Mouse (Mus musculus) kidney, embryonic 14.5 days (tissue): ENCODE data around the gene Lrfn1. TPM values are rescaled to one million over a fixed set of nuclear protein-coding genes. Genes with fewer than 3 reads are reported as not detected.
A peak's percentile ranks its signal among the peaks of the same experiment; 100 is the strongest.

Experiments used
- ATAC-seq: fragments of 200-750 bp; cut with Nextera tagmentation; 2 replicates; pipeline ENCODE4 v1.8.0; 2017; ENCODE audit warnings: moderate number of reproducible peaks, mild to moderate bottlenecking, moderate TSS enrichment, moderate library complexity; ENCODE audit not compliant: low FRiP score, low TSS enrichment
- H3K27ac ChIP-seq: fragments of 300-500 bp; sonication (generic); 2 replicates; pipeline ENCODE4 v1.5.1; 2014; ENCODE audit warnings: low read depth, mild to moderate bottlenecking, low read length, moderate library complexity, mixed read lengths
- H3K27me3 ChIP-seq: fragments of 300-500 bp; sonication (generic); 2 replicates; pipeline ENCODE4 v1.6.1; 2014; ENCODE audit warnings: mild to moderate bottlenecking, low read length; ENCODE audit not compliant: control insufficient read depth, insufficient read depth
- H3K36me3 ChIP-seq: fragments of 300-500 bp; sonication (generic); 2 replicates; pipeline ENCODE4 v1.6.1; 2014; ENCODE audit warnings: low read length, mixed read lengths; ENCODE audit not compliant: control insufficient read depth, insufficient read depth
- H3K4me1 ChIP-seq: fragments of 300-500 bp; sonication (generic); 2 replicates; pipeline ENCODE4 v1.6.1; 2014; ENCODE audit warnings: low read length, mixed read lengths; ENCODE audit not compliant: control insufficient read depth, insufficient read depth
- H3K4me2 ChIP-seq: fragments of 300-500 bp; sonication (generic); replicated peaks from 2 replicates; pipeline ENCODE4 v1.6.1; 2014; ENCODE audit warnings: low read depth, mild to moderate bottlenecking, low read length
- H3K4me3 ChIP-seq: fragments of 300-500 bp; sonication (generic); 2 replicates; pipeline ENCODE4 v1.5.1; 2014; ENCODE audit warnings: mild to moderate bottlenecking, low read length
- H3K9ac ChIP-seq: fragments of 300-500 bp; sonication (generic); 2 replicates; pipeline ENCODE4 v1.6.1; 2014; ENCODE audit warnings: low read depth, mild to moderate bottlenecking, low read length, moderate library complexity
- H3K9me3 ChIP-seq: fragments of 300-500 bp; sonication (generic); 2 replicates; pipeline ENCODE4 v1.6.1; 2016; ENCODE audit warnings: low read length; ENCODE audit not compliant: control insufficient read depth
- WGBS: fragments of 180-500 bp; shearing (Covaris S2); extraction: QIAGEN DNeasy Blood & Tissue Kit; methylation state at CpG from one replicate; pipeline ENCODE4 v1.1.7; 2014; 5-methylcytosine and 5-hydroxymethylcytosine counted together
- polyA plus RNA-seq: library from polyadenylated mRNA; unstranded; fragments of >200 nt; fragmentation: Nextera tagmentation; extraction: Ambion mirVana; gene quantifications from 2 replicates; pipeline ENCODE4 v1.2.1, GENCODE M21; 2014

Lrfn1 gene
- polyA plus RNA-seq, 1 experiment from 2014 or later = 4.9 TPM

DNA sequence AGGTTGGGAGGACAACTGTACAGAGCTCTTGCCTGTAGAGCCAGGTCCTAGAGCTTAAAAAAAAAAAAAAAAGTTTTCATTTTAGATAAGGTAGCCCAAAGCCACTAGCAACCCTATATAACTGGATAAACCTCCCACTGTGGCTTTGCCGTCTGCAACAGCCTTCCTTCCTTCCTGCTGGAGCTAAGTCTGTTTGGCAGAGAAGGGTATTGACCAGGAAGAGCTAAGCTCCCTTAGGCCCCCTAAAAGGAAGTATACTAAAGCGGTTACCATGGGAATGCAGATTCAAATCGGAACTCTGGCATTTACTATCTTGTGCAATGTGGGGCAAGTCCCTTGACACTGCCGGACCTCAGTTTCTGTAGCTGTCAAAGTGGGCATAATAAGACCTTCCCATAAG is 9.1 kb upstream of the Lrfn1 start:
- H3K4me3 ChIP-seq = no peak overlapping the region
- 44% methylated on average over 4 of the region's 4 CpGs for WGBS
- no peaks in the 10 kb centered on the region for H3K36me3 ChIP-seq
- no peak for ATAC-seq
- H3K4me2 ChIP-seq = no peak overlapping the region
- no peaks in the 10 kb centered on the region for H3K27me3 ChIP-seq
- no peaks in the 10 kb centered on the region for H3K4me1 ChIP-seq
- H3K27ac ChIP-seq = no peak overlapping the region
- no peaks in the 10 kb centered on the region for H3K9me3 ChIP-seq
- H3K9ac ChIP-seq = no peak overlapping the region

DNA sequence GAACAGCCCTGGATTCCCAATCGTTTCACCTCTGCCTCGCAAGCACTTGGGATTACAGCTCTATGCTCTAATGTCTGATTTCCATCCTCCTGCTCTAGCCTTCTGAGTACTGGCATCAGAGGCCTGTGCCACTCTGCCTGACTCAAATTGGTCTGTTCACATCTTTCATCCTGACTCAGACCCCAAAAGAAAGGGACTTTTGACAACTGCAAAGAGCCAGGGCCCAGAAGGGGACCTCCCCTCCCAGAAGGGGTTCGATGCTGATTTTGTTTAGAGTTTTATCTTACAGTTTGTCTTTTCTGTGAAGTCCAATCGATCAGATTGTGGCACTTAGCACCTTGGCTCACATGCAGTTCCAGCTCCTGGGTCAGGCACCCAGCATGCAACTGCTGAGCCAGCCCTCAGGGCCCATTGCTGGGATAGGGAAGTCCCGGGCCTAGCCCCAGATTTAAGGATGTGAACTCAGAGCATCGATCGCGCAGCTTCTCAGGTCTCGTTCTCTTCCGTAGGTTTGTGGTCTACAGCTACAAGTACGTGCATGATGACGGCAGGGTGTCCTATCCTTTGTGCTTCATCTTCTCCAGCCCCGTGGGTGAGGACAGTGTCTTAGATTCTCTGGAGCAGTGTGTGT is 7.3 kb upstream of the Lrfn1 start:
- Histone ChIP-seq H3K27ac (no peak overlapping the region), H3K4me3 (no peak overlapping the region), H3K4me1 (no peaks in the 10 kb centered on the region), H3K36me3 (no peaks in the 10 kb centered on the region), H3K27me3 (no peaks in the 10 kb centered on the region), H3K4me2 (no peak overlapping the region), H3K9me3 (no peaks in the 10 kb centered on the region), H3K9ac (no peak overlapping the region)
- WGBS = 85% methylated on average over 13 of the region's 13 CpGs
- no peak for ATAC-seq

DNA sequence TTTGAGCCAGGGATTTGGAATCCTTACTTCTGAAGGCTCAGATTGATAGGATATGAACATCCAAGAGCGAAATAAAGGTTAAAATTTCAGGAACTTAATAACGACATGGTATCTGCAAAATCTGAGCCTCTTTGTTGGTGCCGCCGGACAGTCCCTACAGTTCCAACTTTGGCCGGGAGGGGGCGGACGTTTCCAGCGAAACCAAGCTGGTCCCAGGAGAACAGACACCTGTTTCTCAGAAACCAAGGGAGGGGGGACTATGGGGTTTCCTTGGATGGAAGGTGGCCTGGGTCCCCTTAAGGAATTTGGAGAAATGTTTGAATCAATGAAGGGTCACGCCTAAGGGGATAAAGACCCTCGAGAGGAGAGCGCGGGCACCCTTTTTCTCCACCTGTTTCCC is 5.3 kb upstream of the Lrfn1 start:
- no peaks in the 10 kb centered on the region for H3K4me1 ChIP-seq
- H3K9ac ChIP-seq = no peak overlapping the region
- H3K27me3 ChIP-seq = no peaks in the 10 kb centered on the region
- no peak overlapping the region for H3K4me3 ChIP-seq
- no peak for ATAC-seq
- H3K27ac ChIP-seq = no peak overlapping the region
- no peaks in the 10 kb centered on the region for H3K9me3 ChIP-seq
- no peak overlapping the region for H3K4me2 ChIP-seq
- H3K36me3 ChIP-seq = no peaks in the 10 kb centered on the region
- 6% methylated on average over 12 of the region's 12 CpGs for WGBS

DNA sequence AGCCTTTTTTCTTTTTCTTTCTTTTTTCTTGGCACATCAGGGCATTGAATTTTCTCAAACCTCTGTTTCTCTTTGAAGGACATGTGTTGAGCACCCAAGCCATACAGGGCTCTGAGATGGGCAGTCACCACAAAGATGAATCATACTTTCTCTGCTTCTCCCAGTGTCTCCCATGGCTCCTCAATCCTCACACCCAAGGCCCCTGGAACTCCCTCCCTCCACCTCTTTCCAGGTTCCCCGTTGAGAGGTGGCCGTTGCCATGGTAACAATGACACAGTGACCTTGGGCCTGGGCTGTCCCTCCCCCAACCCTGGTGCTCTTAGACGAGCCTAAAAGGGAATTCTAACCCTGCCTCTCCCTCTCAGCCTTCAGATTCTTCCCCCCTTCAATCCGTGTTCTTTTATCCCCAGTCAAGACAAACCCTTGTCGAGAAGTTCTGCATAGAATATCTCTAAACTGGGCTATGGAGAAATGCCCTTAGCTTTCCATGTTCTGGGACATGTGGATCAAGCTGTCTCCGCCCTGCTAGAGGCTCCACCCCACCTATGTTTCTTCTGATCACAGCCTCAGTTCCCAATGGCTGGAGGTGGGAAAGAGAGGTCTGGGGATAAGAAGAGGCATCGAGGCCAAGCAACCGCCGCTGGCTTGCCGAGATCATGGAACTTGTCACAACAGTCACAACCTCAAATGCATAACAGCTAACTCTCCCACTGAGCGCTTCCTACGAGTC is 4.5 kb upstream of the Lrfn1 start:
- Histone ChIP-seq H3K4me1 (no peaks in the 10 kb centered on the region), H3K9me3 (no peaks in the 10 kb centered on the region), H3K9ac (no peak overlapping the region), H3K27me3 (no peaks in the 10 kb centered on the region), H3K4me2 (no peak overlapping the region), H3K27ac (no peak overlapping the region), H3K36me3 (no peaks in the 10 kb centered on the region), H3K4me3 (no peak overlapping the region)
- ATAC-seq = no peak
- WGBS = 22% methylated on average over 12 of the region's 12 CpGs

DNA sequence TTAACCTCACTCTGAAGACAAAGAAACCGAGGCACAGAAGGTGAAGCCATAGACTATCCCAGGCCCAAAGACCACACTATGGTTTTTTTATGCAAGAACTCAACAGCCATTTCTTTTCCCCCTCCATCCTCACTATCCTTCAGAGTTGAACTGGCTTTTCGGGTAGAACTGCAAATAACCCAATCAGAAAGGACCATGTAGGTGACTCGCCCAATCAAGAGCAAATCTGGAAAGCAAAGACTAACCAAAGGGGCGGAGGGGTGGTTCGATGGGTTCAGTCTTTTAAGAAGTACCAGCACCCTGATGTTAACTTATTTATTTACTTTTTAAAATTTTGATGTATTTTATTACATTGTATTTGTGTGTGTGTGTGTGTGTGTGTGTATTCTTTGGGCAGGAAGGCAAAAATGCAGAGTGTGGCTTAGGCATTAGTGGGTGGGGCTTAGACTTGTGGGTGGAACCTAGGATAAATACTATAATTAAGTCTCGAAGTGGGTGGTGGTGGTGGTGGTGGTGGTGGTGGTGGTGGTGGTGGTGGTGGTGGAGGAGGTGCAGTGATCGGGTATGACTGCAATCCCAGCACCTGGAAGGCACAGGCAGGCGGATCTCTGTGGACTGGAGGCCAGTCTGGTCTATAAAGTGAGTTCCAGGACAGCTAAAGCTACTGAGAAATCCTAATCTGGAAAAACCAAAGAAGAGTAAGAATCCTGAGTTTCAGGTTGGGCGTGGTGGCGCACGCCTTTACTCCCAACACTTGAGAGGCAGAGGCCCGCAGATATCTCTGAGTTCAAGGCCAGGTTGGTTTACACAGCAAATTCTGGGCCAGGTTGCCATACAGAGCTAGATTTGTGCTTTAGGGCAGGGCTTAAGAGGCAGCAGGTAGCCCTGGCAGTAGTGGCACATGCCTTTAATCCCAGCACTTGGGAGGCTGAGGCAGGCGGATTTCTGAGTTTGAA is 3.6 kb upstream of the Lrfn1 start:
- no peak for ATAC-seq
- no peaks in the 10 kb centered on the region for H3K27me3 ChIP-seq
- H3K27ac ChIP-seq = no peak overlapping the region
- peaks cover 6% of the 10 kb centered on the region for H3K4me1 ChIP-seq
- no peaks in the 10 kb centered on the region for H3K9me3 ChIP-seq
- WGBS = 70% methylated on average over 13 of the region's 13 CpGs
- no peak overlapping the region for H3K4me2 ChIP-seq
- no peak overlapping the region for H3K9ac ChIP-seq
- H3K4me3 ChIP-seq = no peak overlapping the region
- H3K36me3 ChIP-seq = no peaks in the 10 kb centered on the region

DNA sequence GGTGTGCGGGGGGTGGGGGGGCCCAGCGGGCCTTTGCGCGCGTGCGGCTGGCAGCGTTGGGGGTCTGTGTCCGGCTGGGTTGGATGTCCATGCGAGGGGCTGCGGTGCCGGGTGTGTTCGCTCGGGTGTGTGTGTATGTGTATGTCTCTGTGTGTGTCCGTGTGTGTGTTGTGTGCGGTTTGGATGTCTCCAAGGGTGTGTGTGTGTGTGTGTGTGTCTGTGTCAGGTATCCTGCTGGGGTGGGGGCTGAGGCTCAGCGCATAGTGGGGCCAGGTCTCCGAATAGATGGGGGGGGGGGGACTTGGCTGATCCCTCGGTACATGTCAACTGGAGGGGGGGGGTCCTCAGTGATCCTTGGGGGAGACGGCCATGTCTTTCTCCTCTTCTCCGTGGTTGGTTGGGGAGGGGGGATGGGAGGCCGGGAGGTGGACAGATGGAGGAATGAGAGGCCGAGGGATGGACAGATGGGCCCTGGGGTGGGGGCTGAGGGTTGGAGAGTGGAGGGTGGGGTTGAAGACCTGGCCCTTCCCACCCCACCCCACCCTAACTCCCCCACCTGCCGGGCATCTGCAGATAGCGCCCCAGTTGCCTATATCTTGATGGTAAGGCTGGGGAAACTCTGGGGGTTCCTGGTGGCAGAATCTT is 703 bp downstream of the Lrfn1 start:
- 2% methylated on average over 16 of the region's 24 CpGs for WGBS
- no peaks in the 10 kb centered on the region for H3K27me3 ChIP-seq

DNA sequence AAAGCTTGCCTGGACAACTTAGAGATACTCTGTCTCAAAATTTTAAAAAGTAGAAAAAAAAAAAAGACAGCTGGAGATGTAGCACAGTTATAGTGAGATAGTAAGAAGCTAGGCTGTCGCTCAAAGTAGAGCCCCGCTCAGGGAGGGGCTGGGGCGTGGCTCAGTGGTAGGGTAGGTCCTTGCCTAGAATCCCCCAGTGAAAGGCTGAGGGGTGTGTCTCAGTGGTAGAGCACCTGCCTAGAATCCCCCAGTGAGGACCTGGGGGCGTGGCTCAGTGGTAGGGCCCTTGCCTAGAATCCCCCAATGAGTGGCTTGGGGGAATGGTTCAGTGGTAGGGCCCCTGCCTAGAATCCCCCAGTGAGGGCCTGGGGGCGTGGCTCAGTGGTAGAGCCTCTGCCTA is 8.6 kb downstream of the Lrfn1 start:
- no peak overlapping the region for H3K9ac ChIP-seq
- 0 out of 2 replicates have a peak, but pooled peaks cover 2% of the 10 kb centered on the region for H3K4me1 ChIP-seq
- no peak for ATAC-seq
- H3K9me3 ChIP-seq = no peaks in the 10 kb centered on the region
- H3K27me3 ChIP-seq = no peaks in the 10 kb centered on the region
- WGBS = 91% methylated on average over 5 of the region's 5 CpGs
- H3K4me2 ChIP-seq = no peak overlapping the region
- no peak overlapping the region for H3K27ac ChIP-seq
- H3K36me3 ChIP-seq = peaks cover 28% of the 10 kb centered on the region
- H3K4me3 ChIP-seq = no peak overlapping the region

More for the DNA sequence above, 703 bp downstream of the Lrfn1 start:
- H3K9ac ChIP-seq = peak overlapping the region; percentile 84
- peak overlapping the region; percentile 99 for H3K4me2 ChIP-seq
- H3K36me3 ChIP-seq = no peaks in the 10 kb centered on the region
- peak overlapping the region; percentile 87 for H3K4me3 ChIP-seq
- H3K9me3 ChIP-seq = no peaks in the 10 kb centered on the region
- peak; percentile 28; the same call in 1 of the 2 replicates for ATAC-seq
- H3K4me1 ChIP-seq = peaks cover 10% of the 10 kb centered on the region
- no peak overlapping the region for H3K27ac ChIP-seq

DNA sequence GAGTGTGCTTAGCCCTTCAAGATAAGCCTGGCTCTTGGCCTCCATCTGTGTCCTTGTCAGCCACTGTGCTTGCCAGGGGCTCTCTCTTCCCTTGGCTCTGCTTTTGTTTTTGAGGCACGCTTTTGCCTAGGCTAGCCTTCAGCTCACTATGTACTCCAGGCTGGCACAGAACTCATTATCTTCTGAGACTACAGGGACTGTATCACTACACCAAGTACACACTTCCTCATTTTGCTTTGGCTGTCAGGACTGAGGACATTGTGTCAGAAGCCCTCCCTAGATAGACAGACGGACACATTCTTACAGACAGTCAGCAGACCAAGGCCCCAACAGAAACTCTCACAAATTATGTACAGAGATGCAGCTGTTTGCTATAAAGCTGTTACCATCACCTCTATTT is 11.0 kb downstream of the Lrfn1 start:
- 92% methylated on average over 2 of the region's 2 CpGs for WGBS
- Histone ChIP-seq H3K9me3 (no peaks in the 10 kb centered on the region), H3K4me3 (no peak overlapping the region), H3K4me1 (0 out of 2 replicates have a peak, but pooled peaks cover 5% of the 10 kb centered on the region), H3K27ac (no peak overlapping the region), H3K36me3 (peaks cover 28% of the 10 kb centered on the region), H3K4me2 (no peak overlapping the region), H3K9ac (no peak overlapping the region), H3K27me3 (peaks cover 3% of the 10 kb centered on the region; the same call in 1 of the 2 replicates)
- ATAC-seq = no peak
